Mouse (Mus musculus) forebrain, embryonic 11.5 days (tissue): ENCODE measurements at regions not wholly inside any gene's neighbourhood (a gene's known extent, or its start where the extent isn't known, plus 50 kb on each side); places are given as distances from the start of the nearest gene placed in this dataset.
A peak's percentile ranks its signal among the peaks of the same experiment; 100 is the strongest.

Experiments used
- ATAC-seq: fragments of 200-750 bp; cut with Nextera tagmentation; replicated peaks from 2 replicates; pipeline ENCODE4 v1.8.0; 2017; ENCODE audit warnings: moderate TSS enrichment; ENCODE audit not compliant: low FRiP score
- DNase-seq: peaks from one replicate; pipeline ENCODE4 v3.0.0-alpha.2; 2017; ENCODE audit warnings: low spot score
- H3K27ac ChIP-seq: fragments of 300-500 bp; sonication (generic); 2 replicates; pipeline ENCODE4 v1.5.1; 2014; ENCODE audit warnings: low read depth, low read length
- H3K27me3 ChIP-seq: fragments of 300-500 bp; sonication (generic); 2 replicates; pipeline ENCODE4 v1.6.1; 2014; ENCODE audit warnings: mild to moderate bottlenecking, low read length, mixed read lengths; ENCODE audit not compliant: control insufficient read depth, insufficient read depth
- H3K36me3 ChIP-seq: fragments of 300-500 bp; sonication (generic); 2 replicates; pipeline ENCODE4 v1.6.1; 2014; ENCODE audit warnings: mild to moderate bottlenecking, low read length, moderate library complexity, mixed read lengths; ENCODE audit not compliant: control insufficient read depth, insufficient read depth
- H3K4me1 ChIP-seq: fragments of 300-500 bp; sonication (generic); replicated peaks from 2 replicates; pipeline ENCODE4 v1.6.1; 2014; ENCODE audit warnings: low read length, mixed read lengths; ENCODE audit not compliant: control insufficient read depth, insufficient read depth
- H3K4me2 ChIP-seq: fragments of 300-500 bp; sonication (generic); 2 replicates; pipeline ENCODE4 v1.6.1; 2014; ENCODE audit warnings: low read depth, mild to moderate bottlenecking, low read length, moderate library complexity, mixed read lengths; ENCODE audit not compliant: severe bottlenecking
- H3K4me3 ChIP-seq: fragments of 300-500 bp; sonication (generic); 2 replicates; pipeline ENCODE4 v1.5.1; 2014; ENCODE audit warnings: low read depth, low read length
- H3K9ac ChIP-seq: fragments of 300-500 bp; sonication (generic); 2 replicates; pipeline ENCODE4 v1.6.1; 2014; ENCODE audit warnings: low read length
- H3K9me3 ChIP-seq: fragments of 300-500 bp; sonication (generic); 2 replicates; pipeline ENCODE4 v1.6.1; 2016; ENCODE audit warnings: low read length, mixed read lengths; ENCODE audit not compliant: control insufficient read depth
- WGBS: fragments of 180-500 bp; shearing (Covaris S2); extraction: QIAGEN DNeasy Blood & Tissue Kit; methylation state at CpG from one replicate; pipeline ENCODE4 v1.1.7; 2014; 5-methylcytosine and 5-hydroxymethylcytosine counted together

GRCm38 (mm10) chr10:83882119-83882890 is 159.6 kb downstream of the 1500009L16Rik start:
- H3K4me1 ChIP-seq, result no peaks in the 10 kb centered on the region
- no peaks in the 10 kb centered on the region for H3K36me3 ChIP-seq
- peak overlapping the region; percentile 18; the same call in 1 of the 2 replicates for H3K27ac ChIP-seq
- 70% methylated on average over 17 of the region's 17 CpGs for WGBS
- H3K9ac ChIP-seq, result no peak overlapping the region
- H3K4me2 ChIP-seq, result no peak overlapping the region
- no peaks in the 10 kb centered on the region for H3K9me3 ChIP-seq
- H3K4me3 ChIP-seq, result no peak overlapping the region
- H3K27me3 ChIP-seq, result no peaks in the 10 kb centered on the region
- ATAC-seq (no peak), DNase-seq (no peak)

DNA sequence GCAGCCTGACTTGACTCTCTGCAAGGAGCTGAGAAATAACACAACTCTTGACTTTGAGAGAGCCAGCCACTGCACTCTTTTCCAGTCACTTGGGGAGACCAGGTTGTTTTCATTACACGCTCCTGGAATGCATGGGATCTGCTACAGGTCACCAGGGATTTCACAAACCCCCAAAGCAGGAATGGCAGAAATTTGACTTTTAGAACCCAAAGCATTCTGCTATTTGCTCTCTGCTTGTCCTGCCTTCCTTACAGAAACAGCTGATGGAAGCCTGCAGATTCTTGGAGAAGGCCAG is 160.2 kb downstream of the 1500009L16Rik start:
- Histone ChIP-seq H3K27me3 (no peaks in the 10 kb centered on the region), H3K27ac (0 out of 2 replicates have a peak overlapping the region, but pooled peaks have one; percentile 18), H3K9ac (no peak overlapping the region), H3K4me3 (no peak overlapping the region), H3K4me2 (no peak overlapping the region), H3K36me3 (no peaks in the 10 kb centered on the region), H3K9me3 (no peaks in the 10 kb centered on the region), H3K4me1 (no peaks in the 10 kb centered on the region)
- no peak for ATAC-seq
- no peak for DNase-seq
- 79% methylated on average over 1 of the region's 1 CpGs for WGBS

GRCm38 (mm10) chr10:83884553-83884952 is 161.9 kb downstream of the 1500009L16Rik start:
- DNase-seq (no peak), ATAC-seq (no peak)
- no peaks in the 10 kb centered on the region for H3K27me3 ChIP-seq
- no peak overlapping the region for H3K4me3 ChIP-seq
- no peak overlapping the region for H3K9ac ChIP-seq
- no peaks in the 10 kb centered on the region for H3K9me3 ChIP-seq
- 87% methylated on average over 2 of the region's 2 CpGs for WGBS
- H3K36me3 ChIP-seq, result no peaks in the 10 kb centered on the region
- no peak overlapping the region for H3K27ac ChIP-seq
- no peak overlapping the region for H3K4me2 ChIP-seq
- H3K4me1 ChIP-seq, result no peaks in the 10 kb centered on the region

- Histone ChIP-seq H3K4me2 (no peak overlapping the region), H3K4me3 (no peak overlapping the region), H3K36me3 (no peaks in the 10 kb centered on the region), H3K4me1 (no peaks in the 10 kb centered on the region), H3K9ac (no peak overlapping the region), H3K27me3 (no peaks in the 10 kb centered on the region), H3K27ac (no peak overlapping the region), H3K9me3 (no peaks in the 10 kb centered on the region)
- ATAC-seq (no peak), DNase-seq (no peak)
- WGBS, result 83% methylated on average over 6 of the region's 6 CpGs
Measured at GRCm38 (mm10) chr10:83888587-83888986, 165.9 kb downstream of the 1500009L16Rik start.

GRCm38 (mm10) chr10:83895741-83896150 is 173.1 kb downstream of the 1500009L16Rik start:
- DNase-seq (no peak), ATAC-seq (no peak)
- Histone ChIP-seq H3K27ac (no peak overlapping the region), H3K9ac (no peak overlapping the region), H3K36me3 (no peaks in the 10 kb centered on the region), H3K4me2 (no peak overlapping the region), H3K9me3 (no peaks in the 10 kb centered on the region), H3K4me1 (no peaks in the 10 kb centered on the region), H3K27me3 (no peaks in the 10 kb centered on the region), H3K4me3 (no peak overlapping the region)
- 75% methylated on average over 3 of the region's 3 CpGs for WGBS

GRCm38 (mm10) chr10:83896160-83896559 is 173.5 kb downstream of the 1500009L16Rik start:
- Histone ChIP-seq H3K9me3 (no peaks in the 10 kb centered on the region), H3K4me2 (no peak overlapping the region), H3K27me3 (no peaks in the 10 kb centered on the region), H3K4me3 (no peak overlapping the region), H3K4me1 (no peaks in the 10 kb centered on the region), H3K36me3 (no peaks in the 10 kb centered on the region), H3K27ac (no peak overlapping the region), H3K9ac (no peak overlapping the region)
- no peak for ATAC-seq
- 83% methylated on average over 5 of the region's 5 CpGs for WGBS
- no peak for DNase-seq

DNA sequence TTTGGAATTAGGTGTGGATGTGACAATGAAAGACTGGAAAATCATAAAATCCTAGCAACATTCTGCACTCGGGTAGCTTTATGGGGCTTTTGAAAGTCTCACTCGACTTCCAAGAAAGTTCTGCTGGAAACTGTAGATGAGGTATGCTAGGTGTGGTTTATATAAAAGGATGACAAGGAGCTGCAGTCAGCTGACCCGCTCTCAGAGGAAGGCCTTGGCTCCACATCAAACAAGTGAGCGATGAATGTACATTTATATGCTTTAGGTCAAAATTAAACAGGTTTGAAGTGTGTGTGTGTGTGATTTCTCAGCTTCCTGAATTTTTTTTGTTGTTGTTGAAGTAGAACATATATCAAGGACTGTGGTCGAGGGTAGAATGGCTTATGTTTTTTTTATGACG is 174.9 kb downstream of the 1500009L16Rik start:
- 93% methylated on average over 6 of the region's 6 CpGs for WGBS
- no peak for DNase-seq

DNA sequence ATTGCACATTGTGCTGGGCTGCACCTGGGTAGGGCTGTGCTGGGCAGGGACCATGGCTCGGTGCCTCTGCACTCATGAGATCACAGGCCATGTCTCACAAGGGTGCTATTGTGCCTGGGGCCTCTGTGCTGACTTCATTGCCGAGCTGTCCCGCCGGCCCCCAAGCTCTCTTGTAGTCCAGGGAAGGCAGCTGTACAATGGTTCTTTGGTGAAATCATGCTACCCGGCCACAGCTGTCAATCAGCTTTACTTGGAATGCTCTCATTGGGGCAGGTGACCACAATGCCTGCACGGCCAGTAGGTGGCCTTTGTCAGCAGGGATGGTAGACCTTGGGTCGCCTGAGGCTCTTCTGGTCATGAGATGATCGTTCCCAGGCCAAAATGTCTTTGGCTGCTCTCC is 184.1 kb downstream of the 1500009L16Rik start:
- no peaks in the 10 kb centered on the region for H3K27me3 ChIP-seq
- no peak for DNase-seq
- H3K9ac ChIP-seq, result no peak overlapping the region
- H3K4me1 ChIP-seq, result 0 out of 2 replicates have a peak, but pooled peaks cover 2% of the 10 kb centered on the region
- no peak overlapping the region for H3K4me2 ChIP-seq
- WGBS, result 44% methylated on average over 8 of the region's 8 CpGs
- no peak overlapping the region for H3K27ac ChIP-seq
- ATAC-seq, result peak; percentile 58
- no peak overlapping the region for H3K4me3 ChIP-seq
- no peaks in the 10 kb centered on the region for H3K9me3 ChIP-seq
- H3K36me3 ChIP-seq, result no peaks in the 10 kb centered on the region

More for the DNA sequence above, 174.9 kb downstream of the 1500009L16Rik start:
- Histone ChIP-seq H3K36me3 (no peaks in the 10 kb centered on the region), H3K4me1 (no peaks in the 10 kb centered on the region), H3K9ac (no peak overlapping the region), H3K4me2 (no peak overlapping the region), H3K4me3 (no peak overlapping the region), H3K27me3 (no peaks in the 10 kb centered on the region), H3K9me3 (no peaks in the 10 kb centered on the region), H3K27ac (no peak overlapping the region)
- ATAC-seq, result no peak
